ENCODE assay signal across 17 mouse cellular contexts in genomic region chr11:87701877-87702620, GRCm38 (mm10). TPM values are rescaled to one million over a fixed set of nuclear protein-coding genes. Genes with fewer than 3 reads are reported as not detected.
DNase-seq lines count a peak whose midpoint lies in the region; ATAC-seq and TF ChIP-seq lines count a peak whose summit lies in the region.
"Had no signal": no experiment of that assay in that cellular context is flagged by ENCODE, and none has a peak within 500 bp of the region (broad histone marks: within the 10 kb centered on the region; RNA-seq: fewer than 3 reads in every experiment).

No protein-coding gene starts in this region.

- no peaks in the 10 kb centered on the region for H3K9me3 ChIP-seq in midbrain, embryonic 11.5 days (ENCODE audit: control insufficient read depth, low read length)
- H3K9me3 ChIP-seq in midbrain, embryonic 16.5 days (replicated peaks; ENCODE audit: control insufficient read depth, low read length, poor library complexity, severe bottlenecking): no peaks in the 10 kb centered on the region
- H3K9me3 ChIP-seq in intestine, embryonic 16.5 days (ENCODE audit: control insufficient read depth, low read length): no peaks in the 10 kb centered on the region
- H3K9me3 ChIP-seq in liver, postnatal 0 days (ENCODE audit: low read length): no peaks in the 10 kb centered on the region
- H3K9me3 ChIP-seq: forebrain, embryonic 12.5 days; limb, embryonic 13.5 days; midbrain, embryonic 13.5 days had no signal

- intact Hi-C loops in heart, adult 2 months (cut with DNase I): no loop called here

- no peak overlapping the region for H3K27ac ChIP-seq in midbrain, embryonic 11.5 days (ENCODE audit: low read depth, low read length)
- H3K27ac ChIP-seq in midbrain, embryonic 16.5 days (ENCODE audit: low read length): no peak overlapping the region
- peak overlapping the region; percentile 74 for H3K27ac ChIP-seq in intestine, embryonic 16.5 days (ENCODE audit: low read length)
- H3K27ac ChIP-seq in liver, postnatal 0 days (ENCODE audit: low read depth): peak overlapping the region; percentile 73
- H3K27ac ChIP-seq in heart, adult 2 months: no peak overlapping the region
- H3K27ac ChIP-seq: forebrain, embryonic 12.5 days; hindbrain, embryonic 14.5 days; kidney, postnatal 0 days; limb, embryonic 13.5 days; midbrain, embryonic 13.5 days had no signal

- H3K4me3 ChIP-seq in midbrain, embryonic 11.5 days (ENCODE audit: low read depth, low read length): no peak overlapping the region
- no peak overlapping the region for H3K4me3 ChIP-seq in midbrain, embryonic 16.5 days (ENCODE audit: low read depth, low read length)
- no peak overlapping the region for H3K4me3 ChIP-seq in intestine, embryonic 16.5 days (ENCODE audit: low read length)
- H3K4me3 ChIP-seq in liver, postnatal 0 days (ENCODE audit: low read depth, low read length): no peak overlapping the region
- H3K4me3 ChIP-seq in heart, adult 2 months: no peak overlapping the region
- H3K4me3 ChIP-seq: forebrain, embryonic 12.5 days; limb, embryonic 13.5 days; midbrain, embryonic 13.5 days had no signal

- 86% methylated on average over 14 of the region's 14 CpGs for WGBS in midbrain, embryonic 11.5 days
- WGBS in midbrain, embryonic 16.5 days: 87% methylated on average over 14 of the region's 14 CpGs
- WGBS in intestine, embryonic 16.5 days: 63% methylated on average over 14 of the region's 14 CpGs
- 34% methylated on average over 14 of the region's 14 CpGs for WGBS in liver, postnatal 0 days (ENCODE audit: insufficient replicate concordance)
- WGBS in heart, adult 2 months: 64% methylated on average over 14 of the region's 14 CpGs

- TF ChIP-seq EP300 in liver, postnatal 0 days (IDR thresholded peaks at IDR 0.05; ENCODE audit: low read depth): peak; percentile 5; the same call in 1 of the 2 replicates
- TF ChIP-seq EP300 in heart, adult 2 months (IDR thresholded peaks at IDR 0.05; ENCODE audit: insufficient read depth, low read depth, low read length): no peak

- TF ChIP-seq CTCF in liver, postnatal 0 days (IDR thresholded peaks at IDR 0.05; ENCODE audit: low read depth): no peak
- TF ChIP-seq CTCF in heart, adult 2 months (IDR thresholded peaks at IDR 0.05): no peak

- no peaks in the 10 kb centered on the region for H3K79me2 ChIP-seq in heart, adult 2 months (replicated peaks; ENCODE audit: control insufficient read depth, insufficient read depth, low read length)

- no peaks in the 10 kb centered on the region; the same call in 1 of the 2 replicates for H3K4me1 ChIP-seq in midbrain, embryonic 11.5 days (ENCODE audit: control insufficient read depth, insufficient read depth, low read length)
- H3K4me1 ChIP-seq in midbrain, embryonic 16.5 days (ENCODE audit: control insufficient read depth, insufficient read depth, low read length): no peaks in the 10 kb centered on the region
- H3K4me1 ChIP-seq in intestine, embryonic 16.5 days (ENCODE audit: control insufficient read depth, insufficient read depth, low read length): peaks cover 22% of the 10 kb centered on the region
- peaks cover 48% of the 10 kb centered on the region for H3K4me1 ChIP-seq in liver, postnatal 0 days (ENCODE audit: insufficient read depth)
- no peaks in the 10 kb centered on the region for H3K4me1 ChIP-seq in heart, adult 2 months (ENCODE audit: control insufficient read depth, insufficient read depth, low read length)
- H3K4me1 ChIP-seq: limb, embryonic 13.5 days; midbrain, embryonic 13.5 days had no signal

- no peaks in the 10 kb centered on the region for H3K27me3 ChIP-seq in midbrain, embryonic 11.5 days (ENCODE audit: control insufficient read depth, insufficient read depth, low read length)
- H3K27me3 ChIP-seq in midbrain, embryonic 16.5 days (ENCODE audit: control insufficient read depth, insufficient read depth, low read depth, low read length): no peaks in the 10 kb centered on the region
- H3K27me3 ChIP-seq in intestine, embryonic 16.5 days (replicated peaks; ENCODE audit: control insufficient read depth, insufficient read depth, low read length): no peaks in the 10 kb centered on the region
- H3K27me3 ChIP-seq in liver, postnatal 0 days (ENCODE audit: insufficient read depth, low read length): no peaks in the 10 kb centered on the region
- no peaks in the 10 kb centered on the region for H3K27me3 ChIP-seq in heart, adult 2 months (ENCODE audit: control insufficient read depth, insufficient read depth, low read length)
- H3K27me3 ChIP-seq: forebrain, embryonic 12.5 days; limb, embryonic 13.5 days; midbrain, embryonic 13.5 days had no signal

- TF ChIP-seq POLR2A in heart, adult 2 months (IDR thresholded peaks at IDR 0.05; ENCODE audit: insufficient read depth, low read depth, low read length): no peak

- no peak overlapping the region for H3K4me2 ChIP-seq in midbrain, embryonic 11.5 days
- H3K4me2 ChIP-seq in midbrain, embryonic 16.5 days (ENCODE audit: low read length): no peak overlapping the region
- H3K4me2 ChIP-seq in intestine, embryonic 16.5 days (ENCODE audit: low read depth, low read length): peak overlapping the region; percentile 0; the same call in 1 of the 2 replicates
- no peak overlapping the region for H3K4me2 ChIP-seq in liver, postnatal 0 days (ENCODE audit: low read depth, low read length)
- H3K4me2 ChIP-seq: forebrain, embryonic 12.5 days; heart, embryonic 11.5 days; hindbrain, embryonic 14.5 days; limb, embryonic 13.5 days; midbrain, embryonic 13.5 days had no signal

- ATAC-seq in midbrain, embryonic 11.5 days (ENCODE audit: low FRiP score): no peak
- ATAC-seq in midbrain, embryonic 16.5 days: no peak
- 0 out of 2 replicates have a peak, but pooled peaks have one; percentile 39 for ATAC-seq in intestine, embryonic 16.5 days
- ATAC-seq in liver, postnatal 0 days: no peak
- ATAC-seq: midbrain, embryonic 13.5 days had no signal

- H3K36me3 ChIP-seq in midbrain, embryonic 11.5 days (ENCODE audit: control insufficient read depth, insufficient read depth, low read length): no peaks in the 10 kb centered on the region
- H3K36me3 ChIP-seq in midbrain, embryonic 16.5 days (ENCODE audit: control insufficient read depth, insufficient read depth, low read length): no peaks in the 10 kb centered on the region
- H3K36me3 ChIP-seq in intestine, embryonic 16.5 days (ENCODE audit: control insufficient read depth, insufficient read depth, low read length): no peaks in the 10 kb centered on the region
- H3K36me3 ChIP-seq in liver, postnatal 0 days (replicated peaks; ENCODE audit: insufficient read depth, low read length): no peaks in the 10 kb centered on the region
- H3K36me3 ChIP-seq in heart, adult 2 months (ENCODE audit: control insufficient read depth, insufficient read depth, low read length): no peaks in the 10 kb centered on the region
- H3K36me3 ChIP-seq: forebrain, embryonic 12.5 days; limb, embryonic 13.5 days; midbrain, embryonic 13.5 days had no signal

- DNase-seq in midbrain, embryonic 11.5 days (ENCODE audit: low spot score, missing footprints): peak; percentile 12
- peak; percentile 12 for DNase-seq in liver, postnatal 0 days
- no peak for DNase-seq in adrenal gland, adult 2 months
- no peak for DNase-seq in heart, adult 2 months
- DNase-seq in layer of hippocampus, postnatal 36 days: no peak
- DNase-seq: adrenal gland, adult 8-10 months; cerebellum, postnatal 14 days; gastrocnemius, postnatal 36 days; heart, postnatal 14 days had no signal

- no peak overlapping the region for H3K9ac ChIP-seq in midbrain, embryonic 11.5 days (ENCODE audit: low read length)
- H3K9ac ChIP-seq in midbrain, embryonic 16.5 days (ENCODE audit: low read depth, low read length): no peak overlapping the region
- no peak overlapping the region for H3K9ac ChIP-seq in intestine, embryonic 16.5 days (ENCODE audit: low read depth, low read length)
- H3K9ac ChIP-seq in liver, postnatal 0 days (replicated peaks): no peak overlapping the region
- H3K9ac ChIP-seq in heart, adult 2 months (ENCODE audit: low read depth, low read length): no peak overlapping the region
- H3K9ac ChIP-seq: forebrain, embryonic 12.5 days; hindbrain, embryonic 14.5 days; limb, embryonic 13.5 days; midbrain, embryonic 13.5 days had no signal

RNA-seq across cellular contexts. Expression of gene Supt4a, which starts 35.3 kb away (rescaled TPM):
- 148 and 163 TPM in 2 replicates for polyA plus RNA-seq in midbrain, embryonic 11.5 days (2014; fragmentation: Nextera tagmentation; extraction: Ambion mirVana)
- polyA plus RNA-seq in midbrain, embryonic 16.5 days (2015; fragmentation: Nextera tagmentation; extraction: Ambion mirVana): 127 TPM in 2 replicates
- 108 and 111 TPM in 2 replicates for polyA plus RNA-seq in intestine, embryonic 16.5 days (2015; fragmentation: Nextera tagmentation; extraction: Ambion mirVana)
- 114 and 120 TPM in 2 replicates for polyA plus RNA-seq in liver, postnatal 0 days (2015; fragmentation: Nextera tagmentation; extraction: Ambion mirVana)
- total RNA-seq in adrenal gland, adult 2 months (2021): 10 to 100 TPM; 43.3 to 74.3 TPM
- polyA plus RNA-seq in adrenal gland, adult 2 months (2012; rRNA removed): 18.5 and 21.4 TPM in 2 replicates
- 10 to 100 TPM; 41.4 to 44.6 TPM for total RNA-seq in heart, adult 2 months (2021)
- 47.5 and 80.4 TPM in 2 replicates for polyA plus RNA-seq in heart, adult 2 months (2012; rRNA removed)
- total RNA-seq in layer of hippocampus, postnatal 36 days (2021): 10 to 100 TPM; 71.7 to 78.7 TPM

RNA-seq across cellular contexts. Expression of gene Rnf43, which starts 39.5 kb away (rescaled TPM):
- polyA plus RNA-seq in midbrain, embryonic 11.5 days (2014; fragmentation: Nextera tagmentation; extraction: Ambion mirVana): 0.61 and 2.0 TPM in 2 replicates
- 0.68 and 1.4 TPM in 2 replicates for polyA plus RNA-seq in midbrain, embryonic 16.5 days (2015; fragmentation: Nextera tagmentation; extraction: Ambion mirVana)
- 11.2 and 12.4 TPM in 2 replicates for polyA plus RNA-seq in intestine, embryonic 16.5 days (2015; fragmentation: Nextera tagmentation; extraction: Ambion mirVana)
- 4.2 and 5.8 TPM in 2 replicates for polyA plus RNA-seq in liver, postnatal 0 days (2015; fragmentation: Nextera tagmentation; extraction: Ambion mirVana)
- 1 to 10 TPM; 3.8 to 7.8 TPM for total RNA-seq in adrenal gland, adult 2 months (2021)
- 5.3 and 6.4 TPM in 2 replicates for polyA plus RNA-seq in adrenal gland, adult 2 months (2012; rRNA removed)
- total RNA-seq in heart, adult 2 months (2021): under 1 TPM; 0.42 to 0.45 TPM
- polyA plus RNA-seq in heart, adult 2 months (2012; rRNA removed): 0.15 and 0.31 TPM in 2 replicates
- total RNA-seq in layer of hippocampus, postnatal 36 days (2021): 1 to 10 TPM; 2.0 to 2.6 TPM

RNA-seq across cellular contexts. Expression of gene Tspoap1, which starts 58.3 kb away (rescaled TPM):
- 7.0 and 9.0 TPM in 2 replicates for polyA plus RNA-seq in midbrain, embryonic 11.5 days (2014; fragmentation: Nextera tagmentation; extraction: Ambion mirVana)
- 62.6 and 68.5 TPM in 2 replicates for polyA plus RNA-seq in midbrain, embryonic 16.5 days (2015; fragmentation: Nextera tagmentation; extraction: Ambion mirVana)
- polyA plus RNA-seq in intestine, embryonic 16.5 days (2015; fragmentation: Nextera tagmentation; extraction: Ambion mirVana): 0.83 and 1.2 TPM in 2 replicates
- polyA plus RNA-seq in liver, postnatal 0 days (2015; fragmentation: Nextera tagmentation; extraction: Ambion mirVana): 0.59 and 1.2 TPM in 2 replicates
- total RNA-seq in adrenal gland, adult 2 months (2021): 1 to 10 TPM; 3.3 to 4.6 TPM
- polyA plus RNA-seq in adrenal gland, adult 2 months (2012; rRNA removed): 6.6 and 9.7 TPM in 2 replicates
- total RNA-seq in heart, adult 2 months (2021): not detected
- 0.09 and 0.66 TPM in 2 replicates for polyA plus RNA-seq in heart, adult 2 months (2012; rRNA removed)
- total RNA-seq in layer of hippocampus, postnatal 36 days (2021): 100 to 1,000 TPM; 146 to 163 TPM

Comparison
In these comparisons a context has a peak if more than half of its experiments do, and no peak if none do; other contexts are left out.
1. DNase-seq: peak in midbrain, embryonic 11.5 days (single experiment) and liver, postnatal 0 days (single experiment); none in adrenal gland, adult 2 months (single experiment), heart, adult 2 months (0 of 2) and layer of hippocampus, postnatal 36 days (0 of 2).
2. H3K27ac ChIP-seq: peak in intestine, embryonic 16.5 days (single experiment) and liver, postnatal 0 days (single experiment); none in midbrain, embryonic 11.5 days (single experiment), midbrain, embryonic 16.5 days (single experiment) and heart, adult 2 months (single experiment).